Mouse (Mus musculus) forebrain, embryonic 11.5 days (tissue): ENCODE measurements around the gene Tram2. TPM values are rescaled to one million over a fixed set of nuclear protein-coding genes. Genes with fewer than 3 reads are reported as not detected.

Source experiments
- ATAC-seq: fragments of 200-750 bp; cut with Nextera tagmentation; replicated peaks from 2 replicates; pipeline ENCODE4 v1.8.0; 2017; ENCODE audit warnings: moderate TSS enrichment; ENCODE audit not compliant: low FRiP score
- DNase-seq: peaks from one replicate; pipeline ENCODE4 v3.0.0-alpha.2; 2017; ENCODE audit warnings: low spot score
- H3K27ac ChIP-seq: fragments of 300-500 bp; sonication (generic); 2 replicates; pipeline ENCODE4 v1.5.1; 2014; ENCODE audit warnings: low read depth, low read length
- H3K27me3 ChIP-seq: fragments of 300-500 bp; sonication (generic); 2 replicates; pipeline ENCODE4 v1.6.1; 2014; ENCODE audit warnings: mild to moderate bottlenecking, low read length, mixed read lengths; ENCODE audit not compliant: control insufficient read depth, insufficient read depth
- H3K36me3 ChIP-seq: fragments of 300-500 bp; sonication (generic); 2 replicates; pipeline ENCODE4 v1.6.1; 2014; ENCODE audit warnings: mild to moderate bottlenecking, low read length, moderate library complexity, mixed read lengths; ENCODE audit not compliant: control insufficient read depth, insufficient read depth
- H3K4me1 ChIP-seq: fragments of 300-500 bp; sonication (generic); replicated peaks from 2 replicates; pipeline ENCODE4 v1.6.1; 2014; ENCODE audit warnings: low read length, mixed read lengths; ENCODE audit not compliant: control insufficient read depth, insufficient read depth
- H3K4me2 ChIP-seq: fragments of 300-500 bp; sonication (generic); 2 replicates; pipeline ENCODE4 v1.6.1; 2014; ENCODE audit warnings: low read depth, mild to moderate bottlenecking, low read length, moderate library complexity, mixed read lengths; ENCODE audit not compliant: severe bottlenecking
- H3K4me3 ChIP-seq: fragments of 300-500 bp; sonication (generic); 2 replicates; pipeline ENCODE4 v1.5.1; 2014; ENCODE audit warnings: low read depth, low read length
- H3K9ac ChIP-seq: fragments of 300-500 bp; sonication (generic); 2 replicates; pipeline ENCODE4 v1.6.1; 2014; ENCODE audit warnings: low read length
- H3K9me3 ChIP-seq: fragments of 300-500 bp; sonication (generic); 2 replicates; pipeline ENCODE4 v1.6.1; 2016; ENCODE audit warnings: low read length, mixed read lengths; ENCODE audit not compliant: control insufficient read depth
- WGBS: fragments of 180-500 bp; shearing (Covaris S2); extraction: QIAGEN DNeasy Blood & Tissue Kit; methylation state at CpG from one replicate; pipeline ENCODE4 v1.1.7; 2014; 5-methylcytosine and 5-hydroxymethylcytosine counted together
- polyA plus RNA-seq: library from polyadenylated mRNA; unstranded; fragments of >200 nt; fragmentation: Nextera tagmentation; extraction: Ambion mirVana; gene quantifications from 2 replicates; pipeline ENCODE4 v1.2.1, GENCODE M21; 2014

Gene Tram2
- polyA plus RNA-seq, 1 experiment from 2014 or later: 6.2 TPM

DNA sequence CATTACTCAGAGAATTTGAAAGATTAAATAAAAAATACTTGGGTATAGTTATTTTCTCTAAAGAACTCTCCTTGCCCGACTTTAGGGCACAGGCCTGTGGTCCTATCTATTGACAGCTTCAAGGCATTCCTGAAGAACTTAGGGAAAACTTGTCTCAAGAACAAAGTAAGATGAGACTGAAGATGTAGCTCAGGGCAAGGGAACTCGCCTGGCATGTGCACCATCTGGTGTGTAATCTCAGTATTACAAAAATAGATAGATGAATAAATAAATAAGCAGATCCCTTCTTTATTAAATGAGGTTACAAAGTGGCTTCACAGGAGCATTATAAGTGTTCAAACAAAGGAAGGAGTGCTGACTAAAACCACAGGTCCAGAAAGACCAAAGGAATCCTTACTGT is 94.9 kb downstream of the Tram2 start:
- no peaks in the 10 kb centered on the region for H3K4me1 ChIP-seq
- no peak overlapping the region for H3K4me3 ChIP-seq
- ATAC-seq (no peak), DNase-seq (no peak)
- no peaks in the 10 kb centered on the region for H3K36me3 ChIP-seq
- H3K9me3 ChIP-seq: no peaks in the 10 kb centered on the region
- no peak overlapping the region for H3K4me2 ChIP-seq
- WGBS: 73% methylated on average over 2 of the region's 2 CpGs
- no peak overlapping the region for H3K9ac ChIP-seq
- H3K27ac ChIP-seq: no peak overlapping the region
- no peaks in the 10 kb centered on the region for H3K27me3 ChIP-seq

DNA sequence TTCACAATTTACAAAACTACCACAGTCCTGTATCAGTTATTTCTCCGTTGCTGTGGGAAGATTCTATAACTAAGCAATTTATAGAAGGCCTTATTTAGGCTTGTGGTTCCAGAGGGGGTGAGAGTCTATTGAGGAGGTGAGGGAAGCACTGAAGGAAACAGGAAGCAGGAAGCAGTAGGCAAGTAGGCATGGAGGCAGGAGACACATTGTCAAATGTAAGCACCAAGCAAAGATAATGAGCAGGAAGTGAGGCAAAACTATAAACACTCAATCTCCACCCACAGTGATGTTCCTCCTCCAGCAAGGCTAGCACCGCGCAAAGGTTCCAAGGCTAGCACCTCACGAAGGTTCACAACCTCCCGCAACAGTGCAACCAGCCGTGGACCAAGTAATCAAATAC is 97.3 kb downstream of the Tram2 start:
- Histone ChIP-seq H3K27me3 (no peaks in the 10 kb centered on the region), H3K4me3 (no peak overlapping the region), H3K4me2 (no peak overlapping the region), H3K4me1 (no peaks in the 10 kb centered on the region), H3K36me3 (no peaks in the 10 kb centered on the region), H3K9ac (no peak overlapping the region), H3K27ac (no peak overlapping the region), H3K9me3 (no peaks in the 10 kb centered on the region)
- DNase-seq (no peak), ATAC-seq (no peak)
- 93% methylated on average over 6 of the region's 6 CpGs for WGBS

DNA sequence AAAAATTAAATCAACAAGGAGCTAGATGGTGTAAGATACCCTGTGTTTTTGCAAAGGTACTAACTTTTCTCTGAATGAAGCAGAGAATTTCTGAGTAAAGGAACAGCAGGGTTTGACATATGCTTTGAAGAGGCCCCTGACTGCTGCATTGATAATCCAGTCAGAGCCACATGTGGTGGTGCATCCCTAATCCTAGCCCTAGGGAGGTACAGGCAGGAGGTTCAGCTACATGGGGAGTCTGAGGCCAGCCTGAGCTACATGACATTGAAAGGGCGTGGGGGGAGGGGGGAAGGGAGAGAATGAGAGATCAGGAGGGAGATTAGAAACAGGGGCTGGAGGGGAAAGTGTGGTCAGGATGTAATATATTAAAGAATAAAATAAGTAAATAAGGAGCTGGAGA is 98.5 kb downstream of the Tram2 start:
- H3K36me3 ChIP-seq: no peaks in the 10 kb centered on the region
- no peaks in the 10 kb centered on the region for H3K4me1 ChIP-seq
- DNase-seq (no peak), ATAC-seq (no peak)
- H3K27me3 ChIP-seq: no peaks in the 10 kb centered on the region
- WGBS: 45% methylated on average over 1 of the region's 1 CpGs
- no peaks in the 10 kb centered on the region for H3K9me3 ChIP-seq
- no peak overlapping the region for H3K4me2 ChIP-seq
- H3K4me3 ChIP-seq: no peak overlapping the region
- H3K27ac ChIP-seq: no peak overlapping the region
- no peak overlapping the region for H3K9ac ChIP-seq

DNA sequence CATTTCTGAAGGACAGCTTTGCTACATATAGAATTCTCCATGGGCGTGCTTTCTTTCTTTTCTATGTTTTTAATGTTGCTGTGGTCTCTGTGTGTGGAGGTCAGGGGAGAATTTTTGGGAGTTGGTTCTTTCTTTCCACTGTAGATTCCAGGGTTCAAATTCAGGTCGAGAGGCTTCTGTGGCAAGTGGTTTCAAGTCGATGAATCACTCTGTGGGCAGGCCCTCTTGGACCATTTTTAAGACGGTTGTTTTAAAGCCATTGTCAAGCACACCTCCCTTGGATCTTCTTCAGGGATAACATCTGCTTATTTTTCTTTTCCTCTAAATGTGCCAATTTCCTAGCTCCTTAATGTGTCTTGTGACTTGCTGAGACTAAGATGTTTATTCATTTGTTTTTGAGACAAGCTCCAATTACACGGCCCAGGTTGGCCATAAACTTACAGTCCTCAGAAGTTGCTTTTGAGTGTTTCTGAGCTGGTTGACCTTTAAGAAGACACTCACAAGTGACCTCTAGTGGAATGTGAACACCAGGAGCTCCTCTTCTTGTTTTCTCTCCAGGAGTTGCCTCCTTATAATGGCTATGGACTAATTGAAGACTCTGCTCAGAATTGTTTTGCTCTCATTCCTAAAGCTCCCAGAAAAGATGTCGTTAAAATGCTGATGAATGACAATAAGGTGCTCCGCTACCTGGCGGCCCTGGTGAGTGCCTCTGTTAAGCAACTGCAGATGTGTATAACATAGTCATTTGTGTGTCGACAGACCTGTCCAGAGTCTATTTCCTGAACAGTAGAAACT is 104.5 kb downstream of the Tram2 start:
- 76% methylated on average over 9 of the region's 9 CpGs for WGBS
- Histone ChIP-seq H3K4me2 (no peak overlapping the region), H3K4me1 (no peaks in the 10 kb centered on the region), H3K36me3 (no peaks in the 10 kb centered on the region), H3K27ac (no peak overlapping the region), H3K27me3 (no peaks in the 10 kb centered on the region), H3K9me3 (no peaks in the 10 kb centered on the region), H3K9ac (no peak overlapping the region), H3K4me3 (no peak overlapping the region)
- ATAC-seq (no peak), DNase-seq (no peak)

DNA sequence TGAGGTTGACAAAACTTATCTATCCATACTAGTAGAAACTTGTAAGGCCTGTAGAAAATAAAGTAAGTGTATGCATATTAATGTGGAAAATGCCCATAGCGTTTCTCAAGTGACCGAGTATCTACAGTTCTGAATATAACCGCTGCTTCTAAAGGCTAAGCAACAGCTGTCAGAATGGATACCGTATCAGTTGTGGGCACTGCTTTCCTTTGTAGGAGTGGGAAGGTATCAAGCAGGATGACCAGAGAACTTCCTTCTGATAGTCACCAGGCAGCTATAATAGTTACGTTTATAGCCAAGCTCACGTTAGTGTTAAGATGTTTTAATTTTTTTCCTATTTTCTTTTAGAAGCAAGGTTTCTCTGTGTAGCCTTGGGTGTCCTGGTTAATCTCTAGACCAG is 105.6 kb downstream of the Tram2 start:
- Histone ChIP-seq H3K9me3 (no peaks in the 10 kb centered on the region), H3K4me2 (no peak overlapping the region), H3K27me3 (no peaks in the 10 kb centered on the region), H3K4me1 (no peaks in the 10 kb centered on the region), H3K27ac (no peak overlapping the region), H3K36me3 (no peaks in the 10 kb centered on the region), H3K4me3 (no peak overlapping the region), H3K9ac (no peak overlapping the region)
- 98% methylated on average over 6 of the region's 6 CpGs for WGBS
- no peak for DNase-seq
- no peak for ATAC-seq

DNA sequence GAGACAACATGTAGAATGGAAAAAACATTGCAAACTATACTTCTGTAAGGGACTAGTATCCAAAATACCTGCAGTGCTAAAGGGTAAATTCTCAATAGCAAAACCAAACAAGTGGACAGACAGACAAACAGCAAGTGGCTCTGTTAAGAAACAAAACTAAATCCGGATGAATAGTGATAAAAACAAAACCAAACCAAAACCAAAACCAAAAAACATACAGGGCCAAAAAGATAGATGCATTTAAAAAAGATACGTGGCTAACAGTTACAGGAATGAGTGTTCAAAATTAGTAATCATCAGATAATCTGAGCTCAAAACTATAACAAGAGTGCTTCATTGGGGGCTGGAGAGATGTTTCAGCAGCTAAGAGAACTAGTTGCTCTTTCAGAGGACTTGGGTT is 109.4 kb downstream of the Tram2 start:
- Histone ChIP-seq H3K4me2 (no peak overlapping the region), H3K27me3 (no peaks in the 10 kb centered on the region), H3K4me1 (no peaks in the 10 kb centered on the region), H3K9me3 (no peaks in the 10 kb centered on the region), H3K27ac (no peak overlapping the region), H3K4me3 (no peak overlapping the region), H3K36me3 (no peaks in the 10 kb centered on the region), H3K9ac (no peak overlapping the region)
- 84% methylated on average over 2 of the region's 2 CpGs for WGBS
- DNase-seq (no peak), ATAC-seq (no peak)

DNA sequence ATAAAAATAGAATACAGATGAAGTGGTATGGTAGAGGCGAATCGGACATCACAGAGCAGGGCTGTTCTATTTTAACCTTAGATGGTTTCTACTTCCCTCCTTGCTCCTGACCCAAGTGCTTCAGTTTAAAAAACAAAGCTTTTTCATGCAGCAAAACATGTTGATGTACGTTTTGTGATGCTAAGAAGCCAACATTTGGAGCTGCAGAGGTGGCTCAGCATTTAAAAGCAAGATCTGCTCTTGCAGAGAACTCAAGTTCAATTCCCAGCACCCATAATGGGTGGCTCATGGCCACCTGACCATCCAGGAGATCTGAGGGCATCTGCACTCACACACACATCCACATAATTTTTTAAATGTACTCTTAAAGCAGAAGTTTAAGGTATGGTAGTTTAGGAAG is 124.2 kb downstream of the Tram2 start:
- Histone ChIP-seq H3K4me3 (no peak overlapping the region), H3K9me3 (no peaks in the 10 kb centered on the region), H3K9ac (no peak overlapping the region), H3K27me3 (no peaks in the 10 kb centered on the region), H3K4me2 (no peak overlapping the region), H3K27ac (no peak overlapping the region), H3K36me3 (no peaks in the 10 kb centered on the region), H3K4me1 (no peaks in the 10 kb centered on the region; the same call in 1 of the 2 replicates)
- ATAC-seq (no peak), DNase-seq (no peak)
- WGBS: 84% methylated on average over 3 of the region's 3 CpGs

DNA sequence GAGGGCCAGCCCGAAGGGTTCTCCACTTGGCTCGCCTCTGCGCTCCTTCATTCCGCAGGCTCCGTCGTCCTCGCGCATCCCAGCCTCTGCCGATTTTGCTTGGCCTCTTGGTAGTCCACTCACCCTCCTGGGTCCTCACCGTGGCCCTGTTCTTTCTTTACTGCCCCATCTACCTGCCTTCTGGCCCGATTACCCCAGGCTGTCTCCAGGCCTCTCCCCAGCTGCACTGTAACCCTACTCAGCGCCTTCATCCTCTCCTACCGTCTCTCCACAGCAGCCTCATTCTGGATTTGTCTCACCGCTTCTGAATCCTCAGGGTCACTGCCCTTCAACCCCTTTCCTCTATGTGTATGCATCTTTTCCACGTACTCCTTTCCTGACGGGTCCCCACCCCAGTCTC is 127.2 kb downstream of the Tram2 start:
- H3K9me3 ChIP-seq: no peaks in the 10 kb centered on the region
- H3K9ac ChIP-seq: peak overlapping the region; percentile 65
- DNase-seq (no peak), ATAC-seq (no peak; the same call in 1 of the 2 replicates)
- no peaks in the 10 kb centered on the region for H3K36me3 ChIP-seq
- peak overlapping the region; percentile 42 for H3K4me3 ChIP-seq
- H3K4me2 ChIP-seq: peak overlapping the region; percentile 77
- WGBS: 2% methylated on average over 16 of the region's 16 CpGs
- H3K27ac ChIP-seq: peak overlapping the region; percentile 69
- H3K27me3 ChIP-seq: no peaks in the 10 kb centered on the region
- H3K4me1 ChIP-seq: no peaks in the 10 kb centered on the region; the same call in 1 of the 2 replicates

DNA sequence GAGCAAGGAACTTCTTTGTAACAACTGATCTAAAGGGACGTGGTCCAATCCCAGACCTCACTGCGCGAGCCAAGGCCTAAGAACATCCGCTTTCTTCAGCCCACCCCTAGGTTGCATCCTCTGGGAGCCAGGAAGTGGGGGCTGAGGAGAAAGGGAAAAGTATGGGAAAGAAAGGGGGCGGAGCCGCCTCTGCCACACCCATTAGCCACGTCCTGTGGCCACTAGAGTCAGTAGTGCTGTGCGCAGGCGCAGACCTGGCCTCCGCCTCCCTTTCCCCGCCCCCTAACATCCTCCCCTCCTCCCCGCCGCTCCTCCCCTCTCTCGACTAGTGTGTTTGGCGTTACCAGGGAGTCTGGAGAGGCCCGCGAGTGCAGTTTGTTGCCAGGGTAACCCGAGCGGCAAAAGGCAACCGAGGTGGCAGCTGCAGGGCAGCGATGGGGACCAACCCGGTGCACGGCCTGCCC is 127.7 kb downstream of the Tram2 start, which contains the start of gene Efhc1:
Gene Efhc1 (plus strand): TSS at position 327 of the 464 bp plus-strand sequence.
- DNase-seq: peak; percentile 98
- H3K27me3 ChIP-seq: no peaks in the 10 kb centered on the region
- peak within 1 kb of the TSS; percentile 69 for H3K27ac ChIP-seq
- H3K4me3 ChIP-seq: peak within 1 kb of the TSS; percentile 42
- no peaks in the 10 kb centered on the region for H3K36me3 ChIP-seq
- H3K9me3 ChIP-seq: no peaks in the 10 kb centered on the region
- 2% methylated on average over 20 of the region's 23 CpGs for WGBS
- H3K9ac ChIP-seq: peak within 1 kb of the TSS; percentile 65
- no peaks in the 10 kb centered on the region; the same call in 1 of the 2 replicates for H3K4me1 ChIP-seq
- peak within 1 kb of the TSS; percentile 77 for H3K4me2 ChIP-seq
- ATAC-seq: peak; percentile 98
